Mouse (Mus musculus) 3134 (cell line): Measurements from ENCODE around the gene Hist1h4d.

ENCODE experiments used
- DNase-seq: peaks from one replicate; pipeline ENCODE4 v3.0.0-alpha.2; 2011; ENCODE audit warnings: low spot score; ENCODE audit not compliant: insufficient read length; ENCODE audit errors: extremely low read depth

Hist1h4d gene

GRCm38 (mm10) chr13:23630653-23631052, 49.3 kb downstream of the Hist1h4d start:
- peak; percentile 19 for DNase-seq
